Mouse (Mus musculus) cerebellum, adult 9-10 months (tissue): ENCODE results near the gene Ccr5.
"Not testable (repeated sequence)": the region's sequence is repeated elsewhere in the genome, so short reads cannot be mapped to it uniquely, and the experiment has no call there.

Source experiments
- DNase-seq: peaks from one replicate; pipeline ENCODE4 v3.0.0; 2022

Ccr5 gene

GRCm38 (mm10) chr9:124121387-124122184 is at the start of gene Ccr5:
TSS of gene Ccr5 (plus strand) at chr9:124121543.
- no peak for DNase-seq

- DNase-seq = no peak
Measured at GRCm38 (mm10) chr9:124079803-124080202, 41.5 kb upstream of the Ccr5 start.

DNA sequence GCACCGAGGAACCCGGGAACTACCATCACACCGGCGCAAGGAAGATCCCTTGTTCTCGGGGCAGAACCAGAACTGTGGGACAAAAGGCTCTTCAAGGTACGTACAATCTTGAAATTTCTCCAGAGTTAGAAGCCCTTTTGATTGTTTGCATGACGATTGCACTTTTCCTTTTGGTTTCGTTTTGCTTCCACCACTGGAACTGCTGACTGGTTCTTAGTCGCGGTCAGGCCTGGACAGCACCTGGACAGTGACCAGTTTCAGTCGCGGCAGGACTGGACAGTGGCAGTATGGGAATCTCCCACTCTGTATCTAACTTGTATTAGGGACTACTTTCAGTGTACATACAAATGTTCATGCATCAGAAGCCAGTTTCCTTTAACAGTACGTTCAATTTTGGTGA is 40.9 kb upstream of the Ccr5 start:
- DNase-seq = not testable (repeated sequence)

GRCm38 (mm10) chr9:124090441-124090840 is 30.9 kb upstream of the Ccr5 start:
- no peak for DNase-seq

- no peak for DNase-seq
Measured at GRCm38 (mm10) chr9:124099127-124099526, 22.2 kb upstream of the Ccr5 start.

GRCm38 (mm10) chr9:124100357-124100756 is 21.0 kb upstream of the Ccr5 start:
- no peak for DNase-seq

DNA sequence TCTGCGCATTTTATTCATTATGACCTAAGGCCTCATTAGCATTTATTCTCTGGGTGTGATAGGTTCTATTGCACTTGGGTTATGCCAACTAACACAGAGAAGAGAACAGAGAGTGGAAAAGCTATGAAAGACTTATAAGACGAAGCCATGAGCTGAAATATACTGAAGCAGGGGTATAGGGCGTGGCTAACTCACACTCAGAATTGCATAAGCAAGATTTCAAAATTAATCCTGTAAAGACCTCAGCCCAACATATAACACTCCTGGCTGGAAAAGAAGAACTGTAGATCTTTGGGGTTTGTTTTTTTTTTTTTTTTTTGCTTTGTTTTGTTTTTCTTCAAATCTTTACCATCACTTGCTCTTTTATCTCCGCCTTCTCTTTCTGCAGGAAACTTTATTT is 19.6 kb upstream of the Ccr5 start, which contains the start of gene Ccr2:
Gene Ccr2, plus strand, starts transcription at position 228 of the 400 bp plus-strand sequence.
- DNase-seq = no peak

GRCm38 (mm10) chr9:124103199-124103598 is 18.1 kb upstream of the Ccr5 start:
- DNase-seq = no peak

- no peak for DNase-seq
Measured at GRCm38 (mm10) chr9:124105196-124105595, 16.1 kb upstream of the Ccr5 start.

- no peak for DNase-seq
Measured at GRCm38 (mm10) chr9:124107232-124107631, 14.1 kb upstream of the Ccr5 start.

- DNase-seq = no peak
Measured at GRCm38 (mm10) chr9:124108356-124109127, 12.8 kb upstream of the Ccr5 start.

- DNase-seq = no peak
Measured at GRCm38 (mm10) chr9:124111997-124112396, 9.3 kb upstream of the Ccr5 start.

- DNase-seq = no peak
Measured at GRCm38 (mm10) chr9:124112591-124113239, 8.6 kb upstream of the Ccr5 start.

DNA sequence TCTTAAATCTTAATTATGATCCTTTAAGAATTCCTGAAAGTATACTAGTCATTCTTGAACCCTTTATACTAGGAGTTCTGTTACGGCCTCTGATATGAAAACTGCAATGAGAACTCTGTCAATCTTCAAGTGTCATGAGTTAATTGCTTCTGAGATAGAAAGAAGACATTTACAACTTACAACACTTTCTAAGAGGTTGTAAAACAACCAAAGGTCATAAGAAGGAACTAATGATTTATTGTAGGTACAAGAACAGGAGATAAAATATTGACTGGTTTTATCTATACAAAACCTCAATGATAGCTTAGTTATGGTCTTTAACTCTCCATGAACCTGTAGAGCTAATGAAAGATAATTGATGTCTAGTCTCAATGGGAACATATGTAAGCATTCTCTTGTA is 7.6 kb upstream of the Ccr5 start:
- DNase-seq = no peak

DNA sequence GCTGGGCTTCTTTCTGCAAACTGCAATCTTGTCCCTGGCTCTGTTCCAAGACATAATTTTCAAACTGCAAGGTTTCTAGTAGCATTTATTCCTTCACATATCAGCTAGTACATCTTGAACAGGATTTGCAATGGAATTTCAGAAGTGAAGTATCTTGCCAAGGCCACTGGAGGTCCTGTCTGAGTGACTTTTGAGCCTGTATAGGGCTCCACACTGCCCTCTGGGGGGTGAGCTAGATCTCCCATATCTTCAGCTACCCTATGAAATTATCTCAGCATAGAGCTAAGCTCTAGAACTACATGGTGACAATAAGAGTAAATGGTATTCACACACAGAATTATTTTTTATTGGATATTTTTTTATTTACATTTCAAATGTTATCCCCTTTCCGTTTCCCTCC is 2.9 kb upstream of the Ccr5 start:
- no peak for DNase-seq

GRCm38 (mm10) chr9:124125576-124125975 is 4.2 kb downstream of the Ccr5 start:
- no peak for DNase-seq

DNA sequence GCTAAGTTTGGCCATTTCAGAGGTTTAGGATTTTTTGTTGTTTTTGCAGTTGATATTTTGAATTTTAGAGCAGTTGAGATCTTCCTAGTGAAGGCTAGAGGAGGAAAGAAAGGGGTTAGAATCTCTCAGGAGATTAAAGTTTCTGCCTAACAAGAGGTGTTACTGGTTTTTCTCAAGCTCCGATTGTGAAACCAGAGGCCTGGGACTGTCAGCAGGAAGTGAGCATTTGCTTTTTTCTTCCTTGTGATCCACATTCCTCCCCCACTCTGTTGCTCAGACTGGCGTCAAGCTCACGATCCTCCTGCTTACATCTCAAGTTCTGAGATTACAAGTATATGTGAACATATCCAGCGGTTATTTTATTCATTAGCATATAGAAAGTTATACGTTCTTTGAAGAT is 5.0 kb downstream of the Ccr5 start:
- no peak for DNase-seq

DNA sequence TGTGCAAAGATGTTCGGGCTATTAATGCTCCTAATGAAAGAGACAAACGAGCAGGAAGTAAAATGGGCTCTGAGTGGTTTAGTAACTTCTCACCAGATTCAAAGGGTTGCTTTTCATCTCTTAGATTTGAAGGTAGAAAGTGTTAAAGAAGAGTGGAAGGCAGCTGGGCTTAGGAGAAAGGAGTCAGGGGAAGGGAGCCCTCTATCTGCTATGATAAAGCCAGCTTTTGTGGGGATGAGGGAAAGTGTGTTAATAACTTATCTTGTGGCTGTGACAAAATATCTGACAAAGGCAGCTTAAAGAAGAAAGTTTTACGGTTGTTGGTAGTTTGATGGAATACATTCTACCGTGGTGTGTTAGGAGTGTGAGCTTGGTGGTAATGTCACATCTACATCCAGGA is 6.1 kb downstream of the Ccr5 start:
- no peak for DNase-seq

GRCm38 (mm10) chr9:124128379-124128778 is 7.0 kb downstream of the Ccr5 start:
- peak; percentile 15 for DNase-seq

DNA sequence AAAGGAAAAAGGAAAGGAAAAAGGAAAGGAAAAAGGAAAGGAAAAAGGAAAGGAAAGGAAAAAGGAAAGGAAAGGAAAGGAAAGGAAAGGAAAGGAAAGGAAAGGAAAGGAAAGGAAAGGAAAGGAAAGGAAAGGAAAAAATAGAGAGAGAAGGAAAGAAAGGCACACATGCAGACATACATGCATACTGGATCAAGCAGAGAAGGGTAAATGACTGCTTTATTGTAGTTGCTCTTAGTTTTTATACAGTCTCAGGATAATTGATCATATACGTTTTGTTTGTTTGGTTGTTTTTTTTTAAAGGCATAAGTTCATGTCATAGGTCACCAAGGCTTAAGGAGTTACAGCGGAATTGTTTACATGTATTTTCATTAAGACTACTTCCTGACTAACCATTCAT is 11.6 kb downstream of the Ccr5 start:
- not testable (repeated sequence) for DNase-seq

- DNase-seq = not testable (repeated sequence)
Measured at GRCm38 (mm10) chr9:124134919-124135318, 13.6 kb downstream of the Ccr5 start.

- no peak for DNase-seq
Measured at GRCm38 (mm10) chr9:124137619-124138018, 16.3 kb downstream of the Ccr5 start.

GRCm38 (mm10) chr9:124138055-124138775 is 16.9 kb downstream of the Ccr5 start:
- no peak for DNase-seq
